Comparison of ENCODE assay signal across 8 mouse cellular contexts in the genomic region with DNA sequence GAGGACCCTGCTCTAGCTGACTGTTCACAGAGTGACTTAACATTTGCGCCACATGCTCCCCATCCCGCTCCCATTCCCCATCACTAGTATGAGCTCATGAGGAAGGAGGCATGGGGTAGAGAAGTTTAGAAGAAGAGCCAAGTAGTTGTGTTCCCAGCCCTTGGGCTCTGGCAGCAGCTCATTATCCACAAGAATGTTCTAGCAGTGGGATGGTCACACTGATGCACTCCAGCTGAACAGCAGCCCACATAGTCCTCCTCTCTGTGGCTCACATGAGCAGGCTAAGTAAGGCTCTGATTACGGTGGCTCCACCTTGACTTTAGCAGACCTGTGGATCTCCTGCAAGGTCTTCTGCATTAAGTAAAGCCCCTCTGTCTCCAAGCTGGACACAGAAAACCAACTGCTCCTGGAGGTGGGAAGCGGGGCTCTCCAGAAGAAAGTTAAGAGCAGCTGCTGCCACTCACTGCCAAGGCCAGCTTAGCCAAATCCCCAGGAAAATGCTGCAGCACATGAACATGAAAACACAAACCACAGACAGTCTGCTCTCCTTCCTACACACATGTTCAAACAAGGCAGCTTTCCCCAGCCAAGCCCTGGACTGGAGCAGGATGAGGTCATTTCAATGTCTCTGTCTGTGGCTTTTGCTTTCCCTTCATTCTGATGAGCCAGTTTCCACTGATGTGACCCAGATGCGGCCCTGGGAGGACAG. TPM values are rescaled to one million over a fixed set of nuclear protein-coding genes. Genes with fewer than 3 reads are reported as not detected.
DNase-seq lines count a peak whose midpoint lies in the region; ATAC-seq and TF ChIP-seq lines count a peak whose summit lies in the region.

No protein-coding gene starts in this region.

- H3K4me2 ChIP-seq in intestine, embryonic 15.5 days (replicated peaks), result no peak overlapping the region
- no peak overlapping the region for H3K4me2 ChIP-seq in intestine, postnatal 0 days (replicated peaks; ENCODE audit: low read depth)
- H3K4me2 ChIP-seq in midbrain, embryonic 14.5 days (ENCODE audit: low read length), result no peak overlapping the region

- H3K9me3 ChIP-seq in intestine, embryonic 15.5 days, result no peaks in the 10 kb centered on the region
- no peaks in the 10 kb centered on the region for H3K9me3 ChIP-seq in intestine, postnatal 0 days (ENCODE audit: control insufficient read depth)
- no peaks in the 10 kb centered on the region for H3K9me3 ChIP-seq in midbrain, embryonic 14.5 days (ENCODE audit: control insufficient read depth, low read length)

- peak; percentile 52 for DNase-seq in urinary bladder, postnatal 14 days (ENCODE audit: low spot score)
- DNase-seq in urinary bladder, postnatal 10 days (ENCODE audit: low spot score), result no peak
- peak; percentile 62 for DNase-seq in heart, postnatal 4 days
- DNase-seq in cerebellum, postnatal 36 days, result no peak
- no peak for DNase-seq in midbrain, embryonic 14.5 days
- DNase-seq in embryo, embryonic 10.5 days (ENCODE audit: low spot score), result no peak

- no peaks in the 10 kb centered on the region for H3K4me1 ChIP-seq in intestine, embryonic 15.5 days (replicated peaks)
- no peaks in the 10 kb centered on the region for H3K4me1 ChIP-seq in intestine, postnatal 0 days (replicated peaks; ENCODE audit: control insufficient read depth, insufficient read depth, low read length)
- H3K4me1 ChIP-seq in midbrain, embryonic 14.5 days (ENCODE audit: control insufficient read depth, insufficient read depth, low read length), result no peaks in the 10 kb centered on the region

- no peak overlapping the region for H3K9ac ChIP-seq in intestine, embryonic 15.5 days
- no peak overlapping the region for H3K9ac ChIP-seq in intestine, postnatal 0 days (ENCODE audit: low read depth, low read length)
- H3K9ac ChIP-seq in midbrain, embryonic 14.5 days (replicated peaks; ENCODE audit: low read length), result no peak overlapping the region

- 0 out of 2 replicates have a peak overlapping the region, but pooled peaks have one; percentile 13 for H3K27ac ChIP-seq in intestine, embryonic 15.5 days
- H3K27ac ChIP-seq in intestine, postnatal 0 days (ENCODE audit: low read depth, low read length), result no peak overlapping the region
- no peak overlapping the region for H3K27ac ChIP-seq in midbrain, embryonic 14.5 days (replicated peaks; ENCODE audit: low read depth, low read length)

- no peak for TF ChIP-seq CTCF in intestine, postnatal 0 days (IDR thresholded peaks at IDR 0.05; ENCODE audit: low read depth)

- no peaks in the 10 kb centered on the region for H3K27me3 ChIP-seq in intestine, embryonic 15.5 days (replicated peaks)
- H3K27me3 ChIP-seq in intestine, postnatal 0 days (replicated peaks; ENCODE audit: control insufficient read depth, insufficient read depth, low read length), result no peaks in the 10 kb centered on the region
- no peaks in the 10 kb centered on the region for H3K27me3 ChIP-seq in midbrain, embryonic 14.5 days (ENCODE audit: control insufficient read depth, insufficient read depth, low read length)

- H3K36me3 ChIP-seq in intestine, embryonic 15.5 days, result no peaks in the 10 kb centered on the region
- H3K36me3 ChIP-seq in intestine, postnatal 0 days (ENCODE audit: control insufficient read depth, insufficient read depth), result no peaks in the 10 kb centered on the region
- no peaks in the 10 kb centered on the region for H3K36me3 ChIP-seq in midbrain, embryonic 14.5 days (ENCODE audit: control insufficient read depth, insufficient read depth, low read length)

- peak; percentile 43; the same call in 1 of the 2 replicates for ATAC-seq in intestine, embryonic 15.5 days
- ATAC-seq in intestine, postnatal 0 days, result no peak
- no peak for ATAC-seq in midbrain, embryonic 14.5 days (ENCODE audit: low FRiP score, low TSS enrichment)

- no peak overlapping the region for H3K4me3 ChIP-seq in intestine, embryonic 15.5 days (replicated peaks)
- H3K4me3 ChIP-seq in intestine, postnatal 0 days (ENCODE audit: low read depth, low read length), result no peak overlapping the region
- H3K4me3 ChIP-seq in midbrain, embryonic 14.5 days (replicated peaks; ENCODE audit: low read depth, low read length), result no peak overlapping the region

- WGBS in intestine, embryonic 15.5 days, result 81% methylated on average over 5 of the region's 5 CpGs
- WGBS in intestine, postnatal 0 days, result 89% methylated on average over 5 of the region's 5 CpGs
- WGBS in midbrain, embryonic 14.5 days, result 95% methylated on average over 5 of the region's 5 CpGs

RNA-seq across cellular contexts. Expression of a gene that starts 19.7 kb away (rescaled TPM):
- 86.1 and 87.1 TPM in 2 replicates for polyA plus RNA-seq in intestine, embryonic 15.5 days (2015; fragmentation: Nextera tagmentation; extraction: Ambion mirVana)
- 25.7 and 26.1 TPM in 2 replicates for polyA plus RNA-seq in intestine, postnatal 0 days (2015; fragmentation: Nextera tagmentation; extraction: Ambion mirVana)
- 10 to 100 TPM; 29.7 to 30.5 TPM for total RNA-seq in heart, postnatal 4 days (2021)
- 74.6 and 81.0 TPM in 2 replicates for polyA plus RNA-seq in midbrain, embryonic 14.5 days (2014; fragmentation: Nextera tagmentation; extraction: Ambion mirVana)

RNA-seq across cellular contexts. Expression of a gene that starts 37.1 kb away (rescaled TPM):
- polyA plus RNA-seq in intestine, embryonic 15.5 days (2015; fragmentation: Nextera tagmentation; extraction: Ambion mirVana), result 146 and 161 TPM in 2 replicates
- 242 and 257 TPM in 2 replicates for polyA plus RNA-seq in intestine, postnatal 0 days (2015; fragmentation: Nextera tagmentation; extraction: Ambion mirVana)
- 10 to 100 TPM; 34.4 to 38.0 TPM for total RNA-seq in heart, postnatal 4 days (2021)
- 11.1 and 12.5 TPM in 2 replicates for polyA plus RNA-seq in midbrain, embryonic 14.5 days (2014; fragmentation: Nextera tagmentation; extraction: Ambion mirVana)

RNA-seq across cellular contexts. Expression of a gene that starts 43.8 kb away (rescaled TPM):
- 135 and 137 TPM in 2 replicates for polyA plus RNA-seq in intestine, embryonic 15.5 days (2015; fragmentation: Nextera tagmentation; extraction: Ambion mirVana)
- polyA plus RNA-seq in intestine, postnatal 0 days (2015; fragmentation: Nextera tagmentation; extraction: Ambion mirVana), result 118 and 130 TPM in 2 replicates
- total RNA-seq in heart, postnatal 4 days (2021), result 10 to 100 TPM; 93.2 to 95.3 TPM
- 49.0 and 72.5 TPM in 2 replicates for polyA plus RNA-seq in midbrain, embryonic 14.5 days (2014; fragmentation: Nextera tagmentation; extraction: Ambion mirVana)

RNA-seq across cellular contexts. Expression of a gene that starts 43.9 kb away (rescaled TPM):
- polyA plus RNA-seq in intestine, embryonic 15.5 days (2015; fragmentation: Nextera tagmentation; extraction: Ambion mirVana), result 13.2 and 13.9 TPM in 2 replicates
- 9.7 and 10.0 TPM in 2 replicates for polyA plus RNA-seq in intestine, postnatal 0 days (2015; fragmentation: Nextera tagmentation; extraction: Ambion mirVana)
- total RNA-seq in heart, postnatal 4 days (2021), result 1 to 10 TPM; 7.7 TPM
- polyA plus RNA-seq in midbrain, embryonic 14.5 days (2014; fragmentation: Nextera tagmentation; extraction: Ambion mirVana), result 4.0 and 6.3 TPM in 2 replicates

RNA-seq across cellular contexts. Expression of a gene that starts 54.7 kb away (rescaled TPM):
- polyA plus RNA-seq in intestine, embryonic 15.5 days (2015; fragmentation: Nextera tagmentation; extraction: Ambion mirVana), result 42.0 and 42.4 TPM in 2 replicates
- 20.3 and 20.4 TPM in 2 replicates for polyA plus RNA-seq in intestine, postnatal 0 days (2015; fragmentation: Nextera tagmentation; extraction: Ambion mirVana)
- 10 to 100 TPM; 84.7 to 85.2 TPM for total RNA-seq in heart, postnatal 4 days (2021)
- polyA plus RNA-seq in midbrain, embryonic 14.5 days (2014; fragmentation: Nextera tagmentation; extraction: Ambion mirVana), result 32.9 and 40.6 TPM in 2 replicates

Comparison
In these comparisons a context has a peak if more than half of its experiments do, and no peak if none do; other contexts are left out.
1. DNase-seq: peak in urinary bladder, postnatal 14 days (single experiment) and heart, postnatal 4 days (single experiment); none in urinary bladder, postnatal 10 days (single experiment), cerebellum, postnatal 36 days (0 of 2), midbrain, embryonic 14.5 days (single experiment) and embryo, embryonic 10.5 days (single experiment).
2. RNA of a gene that starts 37.1 kb away (polyA plus RNA-seq): 242 to 257 TPM in intestine, postnatal 0 days and 146 to 161 TPM in intestine, embryonic 15.5 days; 11.1 to 12.5 TPM in midbrain, embryonic 14.5 days; every median in the first group is over 10 times any median in the second.